Mouse (Mus musculus): ENCODE measurements around the gene Gm20388. TPM values are rescaled to one million over a fixed set of nuclear protein-coding genes. Genes with fewer than 3 reads are reported as not detected.

The Gm20388 gene
- polyA plus RNA-seq, 1 experiment from 2014 or later, result not detected

GRCm38 (mm10) chr8:122991368-122991767 lies 3080.7 kb downstream of the Gm20388 start:
- no peak overlapping the region for H3K9ac ChIP-seq (ENCODE audit: low read length)
- ATAC-seq (ENCODE audit: insufficient number of reproducible peaks, low FRiP score, low TSS enrichment, low read depth), result no peak
- no peak overlapping the region for H3K4me3 ChIP-seq (ENCODE audit: low read depth, low read length)
- no peaks in the 10 kb centered on the region for H3K27me3 ChIP-seq (ENCODE audit: control insufficient read depth, insufficient read depth, low read length)
- peaks cover 2% of the 10 kb centered on the region; the same call in 1 of the 2 replicates for H3K36me3 ChIP-seq (ENCODE audit: control insufficient read depth, insufficient read depth, low read length)
- no peak overlapping the region for H3K27ac ChIP-seq (replicated peaks; ENCODE audit: low read depth, low read length)
- 85% methylated on average over 5 of the region's 5 CpGs for WGBS
- H3K4me1 ChIP-seq (ENCODE audit: control insufficient read depth, insufficient read depth, low read length), result peaks cover 5% of the 10 kb centered on the region; the same call in 1 of the 2 replicates
- H3K4me2 ChIP-seq (ENCODE audit: low read depth, severe bottlenecking), result no peak overlapping the region
- DNase-seq (ENCODE audit: low spot score), result no peak
- H3K9me3 ChIP-seq (ENCODE audit: control insufficient read depth, low read length), result no peaks in the 10 kb centered on the region

- H3K4me3 ChIP-seq (ENCODE audit: low read depth, low read length), result no peak overlapping the region
- H3K9ac ChIP-seq (ENCODE audit: low read length), result no peak overlapping the region
- no peak overlapping the region for H3K4me2 ChIP-seq (ENCODE audit: low read depth, severe bottlenecking)
- no peaks in the 10 kb centered on the region for H3K9me3 ChIP-seq (ENCODE audit: control insufficient read depth, low read length)
- peaks cover 2% of the 10 kb centered on the region; the same call in 1 of the 2 replicates for H3K36me3 ChIP-seq (ENCODE audit: control insufficient read depth, insufficient read depth, low read length)
- ATAC-seq (ENCODE audit: insufficient number of reproducible peaks, low FRiP score, low TSS enrichment, low read depth) (no peak), DNase-seq (ENCODE audit: low spot score) (no peak)
- H3K27ac ChIP-seq (replicated peaks; ENCODE audit: low read depth, low read length), result no peak overlapping the region
- WGBS, result 82% methylated on average over 2 of the region's 2 CpGs
- no peaks in the 10 kb centered on the region for H3K27me3 ChIP-seq (ENCODE audit: control insufficient read depth, insufficient read depth, low read length)
- H3K4me1 ChIP-seq (ENCODE audit: control insufficient read depth, insufficient read depth, low read length), result peaks cover 5% of the 10 kb centered on the region; the same call in 1 of the 2 replicates
These were observed 3081.7 kb downstream of the Gm20388 start for GRCm38 (mm10) chr8:122992296-122992695.

- no peak for ATAC-seq (ENCODE audit: insufficient number of reproducible peaks, low FRiP score, low TSS enrichment, low read depth)
- Histone ChIP-seq H3K4me2 (ENCODE audit: low read depth, severe bottlenecking) (no peak overlapping the region), H3K4me3 (ENCODE audit: low read depth, low read length) (no peak overlapping the region), H3K27me3 (ENCODE audit: control insufficient read depth, insufficient read depth, low read length) (no peaks in the 10 kb centered on the region), H3K4me1 (ENCODE audit: control insufficient read depth, insufficient read depth, low read length) (peaks cover 5% of the 10 kb centered on the region; the same call in 1 of the 2 replicates), H3K9me3 (ENCODE audit: control insufficient read depth, low read length) (no peaks in the 10 kb centered on the region), H3K9ac (ENCODE audit: low read length) (no peak overlapping the region), H3K27ac (replicated peaks; ENCODE audit: low read depth, low read length) (no peak overlapping the region), H3K36me3 (ENCODE audit: control insufficient read depth, insufficient read depth, low read length) (peaks cover 2% of the 10 kb centered on the region; the same call in 1 of the 2 replicates)
- DNase-seq (ENCODE audit: low spot score), result no peak
- WGBS, result 84% methylated on average over 3 of the region's 3 CpGs
These were observed 3082.4 kb downstream of the Gm20388 start for GRCm38 (mm10) chr8:122993031-122993430.

GRCm38 (mm10) chr8:122993740-122994139 lies 3083.1 kb downstream of the Gm20388 start:
- H3K4me2 ChIP-seq (ENCODE audit: low read depth, severe bottlenecking), result no peak overlapping the region
- H3K4me1 ChIP-seq (ENCODE audit: control insufficient read depth, insufficient read depth, low read length), result peaks cover 5% of the 10 kb centered on the region; the same call in 1 of the 2 replicates
- no peak overlapping the region for H3K4me3 ChIP-seq (ENCODE audit: low read depth, low read length)
- no peaks in the 10 kb centered on the region for H3K9me3 ChIP-seq (ENCODE audit: control insufficient read depth, low read length)
- peaks cover 2% of the 10 kb centered on the region; the same call in 1 of the 2 replicates for H3K36me3 ChIP-seq (ENCODE audit: control insufficient read depth, insufficient read depth, low read length)
- DNase-seq (ENCODE audit: low spot score), result no peak
- no peak overlapping the region for H3K27ac ChIP-seq (replicated peaks; ENCODE audit: low read depth, low read length)
- H3K27me3 ChIP-seq (ENCODE audit: control insufficient read depth, insufficient read depth, low read length), result no peaks in the 10 kb centered on the region
- no peak overlapping the region for H3K9ac ChIP-seq (ENCODE audit: low read length)
- WGBS, result 83% methylated on average over 5 of the region's 5 CpGs
- no peak for ATAC-seq (ENCODE audit: insufficient number of reproducible peaks, low FRiP score, low TSS enrichment, low read depth)

GRCm38 (mm10) chr8:122997963-122998362 lies 3087.3 kb downstream of the Gm20388 start:
- no peak overlapping the region for H3K4me3 ChIP-seq (ENCODE audit: low read depth, low read length)
- no peaks in the 10 kb centered on the region for H3K27me3 ChIP-seq (ENCODE audit: control insufficient read depth, insufficient read depth, low read length)
- 83% methylated on average over 4 of the region's 4 CpGs for WGBS
- no peaks in the 10 kb centered on the region for H3K9me3 ChIP-seq (ENCODE audit: control insufficient read depth, low read length)
- H3K9ac ChIP-seq (ENCODE audit: low read length), result no peak overlapping the region
- no peaks in the 10 kb centered on the region for H3K4me1 ChIP-seq (ENCODE audit: control insufficient read depth, insufficient read depth, low read length)
- no peak overlapping the region for H3K4me2 ChIP-seq (ENCODE audit: low read depth, severe bottlenecking)
- DNase-seq (ENCODE audit: low spot score) (no peak), ATAC-seq (ENCODE audit: insufficient number of reproducible peaks, low FRiP score, low TSS enrichment, low read depth) (no peak)
- no peaks in the 10 kb centered on the region for H3K36me3 ChIP-seq (ENCODE audit: control insufficient read depth, insufficient read depth, low read length)
- no peak overlapping the region for H3K27ac ChIP-seq (replicated peaks; ENCODE audit: low read depth, low read length)

- DNase-seq (ENCODE audit: low spot score) (no peak), ATAC-seq (ENCODE audit: insufficient number of reproducible peaks, low FRiP score, low TSS enrichment, low read depth) (no peak)
- no peak overlapping the region for H3K9ac ChIP-seq (ENCODE audit: low read length)
- H3K4me2 ChIP-seq (ENCODE audit: low read depth, severe bottlenecking), result no peak overlapping the region
- H3K27me3 ChIP-seq (ENCODE audit: control insufficient read depth, insufficient read depth, low read length), result no peaks in the 10 kb centered on the region
- WGBS, result 83% methylated on average over 2 of the region's 2 CpGs
- no peaks in the 10 kb centered on the region for H3K36me3 ChIP-seq (ENCODE audit: control insufficient read depth, insufficient read depth, low read length)
- H3K27ac ChIP-seq (replicated peaks; ENCODE audit: low read depth, low read length), result no peak overlapping the region
- no peak overlapping the region for H3K4me3 ChIP-seq (ENCODE audit: low read depth, low read length)
- peaks cover 5% of the 10 kb centered on the region; the same call in 1 of the 2 replicates for H3K4me1 ChIP-seq (ENCODE audit: control insufficient read depth, insufficient read depth, low read length)
- no peaks in the 10 kb centered on the region for H3K9me3 ChIP-seq (ENCODE audit: control insufficient read depth, low read length)
These were observed 3089.7 kb downstream of the Gm20388 start for GRCm38 (mm10) chr8:123000311-123000710.

- no peak for DNase-seq (ENCODE audit: low spot score)
- H3K36me3 ChIP-seq (ENCODE audit: control insufficient read depth, insufficient read depth, low read length), result no peaks in the 10 kb centered on the region
- peaks cover 7% of the 10 kb centered on the region; the same call in 1 of the 2 replicates for H3K4me1 ChIP-seq (ENCODE audit: control insufficient read depth, insufficient read depth, low read length)
- H3K27me3 ChIP-seq (ENCODE audit: control insufficient read depth, insufficient read depth, low read length), result no peaks in the 10 kb centered on the region
- WGBS, result 73% methylated on average over 14 of the region's 14 CpGs
- no peak overlapping the region for H3K4me3 ChIP-seq (ENCODE audit: low read depth, low read length)
- H3K9me3 ChIP-seq (ENCODE audit: control insufficient read depth, low read length), result no peaks in the 10 kb centered on the region
- H3K4me2 ChIP-seq (ENCODE audit: low read depth, severe bottlenecking), result no peak overlapping the region
- no peak for ATAC-seq (ENCODE audit: insufficient number of reproducible peaks, low FRiP score, low TSS enrichment, low read depth)
- H3K27ac ChIP-seq (replicated peaks; ENCODE audit: low read depth, low read length), result no peak overlapping the region
- no peak overlapping the region for H3K9ac ChIP-seq (ENCODE audit: low read length)
These were observed 3093.6 kb downstream of the Gm20388 start for GRCm38 (mm10) chr8:123004033-123004922.

GRCm38 (mm10) chr8:123005328-123005727 lies 3094.7 kb downstream of the Gm20388 start:
- Histone ChIP-seq H3K4me2 (ENCODE audit: low read depth, severe bottlenecking) (no peak overlapping the region), H3K9ac (ENCODE audit: low read length) (no peak overlapping the region), H3K4me1 (ENCODE audit: control insufficient read depth, insufficient read depth, low read length) (peaks cover 7% of the 10 kb centered on the region; the same call in 1 of the 2 replicates), H3K27me3 (ENCODE audit: control insufficient read depth, insufficient read depth, low read length) (no peaks in the 10 kb centered on the region), H3K9me3 (ENCODE audit: control insufficient read depth, low read length) (no peaks in the 10 kb centered on the region), H3K27ac (replicated peaks; ENCODE audit: low read depth, low read length) (no peak overlapping the region), H3K36me3 (ENCODE audit: control insufficient read depth, insufficient read depth, low read length) (no peaks in the 10 kb centered on the region), H3K4me3 (ENCODE audit: low read depth, low read length) (no peak overlapping the region)
- DNase-seq (ENCODE audit: low spot score), result no peak
- no peak for ATAC-seq (ENCODE audit: insufficient number of reproducible peaks, low FRiP score, low TSS enrichment, low read depth)
- WGBS, result 68% methylated on average over 3 of the region's 3 CpGs
